25 mouse cellular contexts compared by ENCODE assay signal in genomic region chr9:29925382-29925781, GRCm38 (mm10). TPM values are rescaled to one million over a fixed set of nuclear protein-coding genes. Genes with fewer than 3 reads are reported as not detected.
"Had no signal": no experiment of that assay in that cellular context is flagged by ENCODE, and none has a peak within 500 bp of the region (broad histone marks: within the 10 kb centered on the region; RNA-seq: fewer than 3 reads in every experiment).

No protein-coding gene starts in this region.

- H3K9me3 ChIP-seq: heart, embryonic 10.5 days; heart, embryonic 12.5 days; hindbrain, embryonic 10.5 days; hindbrain, embryonic 13.5 days; hindbrain, embryonic 15.5 days; intestine, embryonic 15.5 days; limb, embryonic 10.5 days; limb, embryonic 12.5 days; liver, embryonic 13.5 days; liver, embryonic 15.5 days had no signal

- H3K27ac ChIP-seq: gastrocnemius, adult 2 months; heart, embryonic 10.5 days; hindbrain, embryonic 10.5 days; hindbrain, embryonic 13.5 days; hindbrain, embryonic 15.5 days; intestine, embryonic 15.5 days; kidney, postnatal 0 days; layer of hippocampus, adult 2 months; left cerebral cortex, adult 2 months; limb, embryonic 10.5 days; limb, embryonic 12.5 days; liver, embryonic 13.5 days; liver, embryonic 15.5 days had no signal

- DNase-seq: gastrocnemius, adult 2 months; gastrocnemius, postnatal 10 days; gastrocnemius, postnatal 25 days; heart, adult 18-20 months; heart, postnatal 10 days; heart, postnatal 4 days; kidney, adult 8-10 months; kidney, postnatal 25 days; liver; liver, embryonic 13.5 days had no signal

- H3K4me1 ChIP-seq: intestine, embryonic 15.5 days; liver, embryonic 13.5 days; liver, embryonic 15.5 days had no signal

- H3K9ac ChIP-seq: heart, embryonic 12.5 days; hindbrain, embryonic 13.5 days; hindbrain, embryonic 15.5 days; intestine, embryonic 15.5 days; limb, embryonic 12.5 days; liver, embryonic 13.5 days; liver, embryonic 15.5 days had no signal

- H3K27me3 ChIP-seq: heart, embryonic 12.5 days; hindbrain, embryonic 13.5 days; hindbrain, embryonic 15.5 days; intestine, embryonic 15.5 days; limb, embryonic 12.5 days; liver, embryonic 13.5 days; liver, embryonic 15.5 days had no signal

- ATAC-seq: inflammation-experienced regulatory T-cells, adult 6 months; intestine, embryonic 15.5 days; intestine, postnatal 0 days had no signal

- H3K4me3 ChIP-seq: gastrocnemius, adult 2 months; heart, embryonic 10.5 days; heart, embryonic 12.5 days; hindbrain, embryonic 10.5 days; hindbrain, embryonic 13.5 days; hindbrain, embryonic 15.5 days; intestine, embryonic 15.5 days; layer of hippocampus, adult 2 months; left cerebral cortex, adult 2 months; limb, embryonic 10.5 days; limb, embryonic 12.5 days; liver, embryonic 13.5 days; liver, embryonic 15.5 days had no signal

- H3K4me2 ChIP-seq: heart, embryonic 12.5 days; hindbrain, embryonic 13.5 days; hindbrain, embryonic 15.5 days; intestine, embryonic 15.5 days; limb, embryonic 12.5 days; liver, embryonic 11.5 days; liver, embryonic 13.5 days; liver, embryonic 15.5 days had no signal

- H3K36me3 ChIP-seq: heart, embryonic 10.5 days; heart, embryonic 12.5 days; hindbrain, embryonic 10.5 days; hindbrain, embryonic 13.5 days; hindbrain, embryonic 15.5 days; intestine, embryonic 15.5 days; limb, embryonic 10.5 days; limb, embryonic 12.5 days; liver, embryonic 13.5 days; liver, embryonic 15.5 days had no signal

RNA-seq across cellular contexts. Expression of gene Ntm, which starts 37.6 kb away (rescaled TPM):
- polyA plus RNA-seq: inflammation-experienced regulatory T-cells, adult 6 months had no signal
